9 mouse cellular contexts compared by ENCODE assay signal in the genomic region with DNA sequence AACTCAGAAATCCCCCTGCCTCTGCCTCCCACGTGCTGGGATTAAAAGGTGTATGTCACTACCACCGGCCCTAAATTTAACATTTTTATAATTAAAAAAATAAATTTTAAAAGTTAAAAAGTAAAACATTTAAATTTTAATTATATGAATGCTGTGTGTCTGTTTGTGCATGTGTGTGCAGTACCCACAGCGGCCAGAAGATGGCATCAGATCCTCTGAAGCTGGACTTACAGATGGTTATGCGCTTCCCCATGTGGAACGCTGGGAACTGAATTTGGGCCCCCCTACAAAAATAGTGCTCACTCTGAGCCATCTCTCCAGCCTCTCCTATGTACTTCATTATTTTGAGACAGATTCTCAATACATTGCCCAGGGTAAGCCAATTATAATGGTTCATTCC. TPM values are rescaled to one million over a fixed set of nuclear protein-coding genes. Genes with fewer than 3 reads are reported as not detected.
DNase-seq lines count a peak whose midpoint lies in the region; ATAC-seq and TF ChIP-seq lines count a peak whose summit lies in the region.
"Had no signal": no experiment of that assay in that cellular context is flagged by ENCODE, and none has a peak within 500 bp of the region (broad histone marks: within the 10 kb centered on the region; RNA-seq: fewer than 3 reads in every experiment).

No protein-coding gene starts in this region.

- no peak for DNase-seq in heart, postnatal 0 days (ENCODE audit: low spot score)
- no peak for DNase-seq in heart, adult 11 months
- DNase-seq in spleen, adult 18-20 months: peak; percentile 6 to 12
- DNase-seq in spleen, adult 12 weeks (ENCODE audit: low spot score): no peak
- DNase-seq in lung, postnatal 0 days (ENCODE audit: low spot score): no peak
- no peak for DNase-seq in midbrain, embryonic 11.5 days (ENCODE audit: low spot score, missing footprints)
- DNase-seq in heart, adult 9 months (ENCODE audit: low spot score in 2 of 2): no peak

- H3K9ac ChIP-seq in heart, postnatal 0 days (replicated peaks; ENCODE audit: low read depth, low read length): no peak overlapping the region
- no peak overlapping the region for H3K9ac ChIP-seq in lung, postnatal 0 days (replicated peaks; ENCODE audit: low read depth)
- H3K9ac ChIP-seq in midbrain, embryonic 11.5 days (ENCODE audit: low read length): no peak overlapping the region
- H3K9ac ChIP-seq: heart, embryonic 12.5 days had no signal

- H3K27me3 ChIP-seq in heart, postnatal 0 days (ENCODE audit: control insufficient read depth, insufficient read depth, low read length): no peaks in the 10 kb centered on the region
- H3K27me3 ChIP-seq in lung, postnatal 0 days (replicated peaks; ENCODE audit: insufficient read depth, low read length): no peaks in the 10 kb centered on the region
- H3K27me3 ChIP-seq in midbrain, embryonic 11.5 days (ENCODE audit: control insufficient read depth, insufficient read depth, low read length): no peaks in the 10 kb centered on the region
- H3K27me3 ChIP-seq: heart, embryonic 12.5 days had no signal

- peak; percentile 27 for TF ChIP-seq CTCF in heart, postnatal 0 days (IDR thresholded peaks at IDR 0.05; ENCODE audit: low read depth)
- TF ChIP-seq CTCF in lung, postnatal 0 days (IDR thresholded peaks at IDR 0.05): peak; percentile 52

- peaks cover 9% of the 10 kb centered on the region for H3K9me3 ChIP-seq in heart, postnatal 0 days (replicated peaks; ENCODE audit: control insufficient read depth, low read length)
- H3K9me3 ChIP-seq in lung, postnatal 0 days (ENCODE audit: low read length): 0 out of 2 replicates have a peak, but pooled peaks cover 4% of the 10 kb centered on the region
- peaks cover 4% of the 10 kb centered on the region for H3K9me3 ChIP-seq in midbrain, embryonic 11.5 days (ENCODE audit: control insufficient read depth, low read length)

- no peaks in the 10 kb centered on the region for H3K4me1 ChIP-seq in heart, postnatal 0 days (ENCODE audit: control insufficient read depth, insufficient read depth)
- H3K4me1 ChIP-seq in lung, postnatal 0 days (ENCODE audit: insufficient read depth, low read depth, low read length): no peaks in the 10 kb centered on the region
- no peaks in the 10 kb centered on the region for H3K4me1 ChIP-seq in midbrain, embryonic 11.5 days (ENCODE audit: control insufficient read depth, insufficient read depth, low read length)
- H3K4me1 ChIP-seq: heart, embryonic 12.5 days had no signal

- H3K27ac ChIP-seq in heart, postnatal 0 days (ENCODE audit: low read depth): no peak overlapping the region
- H3K27ac ChIP-seq in lung, postnatal 0 days (ENCODE audit: low read length): no peak overlapping the region
- H3K27ac ChIP-seq in midbrain, embryonic 11.5 days (ENCODE audit: low read depth, low read length): no peak overlapping the region

- no peaks in the 10 kb centered on the region for H3K36me3 ChIP-seq in heart, postnatal 0 days (replicated peaks; ENCODE audit: control insufficient read depth, insufficient read depth, low read length)
- no peaks in the 10 kb centered on the region for H3K36me3 ChIP-seq in lung, postnatal 0 days (ENCODE audit: insufficient read depth, low read length)
- no peaks in the 10 kb centered on the region for H3K36me3 ChIP-seq in midbrain, embryonic 11.5 days (ENCODE audit: control insufficient read depth, insufficient read depth, low read length)
- H3K36me3 ChIP-seq: heart, embryonic 12.5 days had no signal

- 59% methylated on average over 5 of the region's 5 CpGs for WGBS in heart, postnatal 0 days
- WGBS in lung, postnatal 0 days: 55% methylated on average over 5 of the region's 5 CpGs
- WGBS in midbrain, embryonic 11.5 days: 58% methylated on average over 5 of the region's 5 CpGs

- no peak overlapping the region for H3K4me3 ChIP-seq in heart, postnatal 0 days (ENCODE audit: low read depth, low read length)
- no peak overlapping the region for H3K4me3 ChIP-seq in lung, postnatal 0 days (ENCODE audit: low read depth, low read length)
- no peak overlapping the region for H3K4me3 ChIP-seq in midbrain, embryonic 11.5 days (ENCODE audit: low read depth, low read length)
- H3K4me3 ChIP-seq: heart, embryonic 12.5 days had no signal

- no peak for TF ChIP-seq EP300 in heart, postnatal 0 days (IDR thresholded peaks at IDR 0.05; ENCODE audit: low read depth)
- TF ChIP-seq EP300 in lung, postnatal 0 days (IDR thresholded peaks at IDR 0.05): no peak

- ATAC-seq in heart, postnatal 0 days (ENCODE audit: insufficient read depth, low read depth): no peak
- ATAC-seq in lung, postnatal 0 days: no peak
- ATAC-seq in erythroid progenitor cell, adult 5-6 weeks (replicated peaks; ENCODE audit: low FRiP score, poor library complexity, severe bottlenecking): no peak
- no peak for ATAC-seq in midbrain, embryonic 11.5 days (ENCODE audit: low FRiP score)

- H3K4me2 ChIP-seq in heart, postnatal 0 days (ENCODE audit: low read depth, low read length): no peak overlapping the region
- no peak overlapping the region for H3K4me2 ChIP-seq in lung, postnatal 0 days (replicated peaks; ENCODE audit: low read depth, low read length)
- H3K4me2 ChIP-seq in midbrain, embryonic 11.5 days: no peak overlapping the region
- H3K4me2 ChIP-seq: heart, embryonic 12.5 days had no signal

RNA-seq across cellular contexts. Expression of gene Kif9, which starts 14.2 kb away (rescaled TPM):
- 0.70 TPM in 1 of 2 replicates, not detected in the other for total RNA-seq in heart, postnatal 0 days (2014; rRNA removed; ENCODE audit: low replicate concordance)
- 0.29 and 0.37 TPM in 2 replicates for polyA plus RNA-seq in heart, postnatal 0 days (2015; fragmentation: Nextera tagmentation; extraction: Ambion mirVana)
- polyA plus RNA-seq in lung, postnatal 0 days (2015; fragmentation: Nextera tagmentation; extraction: Ambion mirVana): 3.4 TPM in 2 replicates
- total RNA-seq in erythroid progenitor cell, adult 5-6 weeks (2015; ENCODE audit: low replicate concordance): 0.72 TPM in 1 of 2 replicates, not detected in the other
- total RNA-seq in erythroid progenitor cell, adult 5-6 weeks (2017; ENCODE audit: low replicate concordance): not detected in 2 replicates
- polyA plus RNA-seq in midbrain, embryonic 11.5 days (2014; fragmentation: Nextera tagmentation; extraction: Ambion mirVana): 0.54 and 1.3 TPM in 2 replicates

RNA-seq across cellular contexts. Expression of gene Klhl18, which starts 14.4 kb away (rescaled TPM):
- 4.9 and 6.6 TPM in 2 replicates for total RNA-seq in heart, postnatal 0 days (2014; rRNA removed; ENCODE audit: low replicate concordance)
- 4.2 and 4.3 TPM in 2 replicates for polyA plus RNA-seq in heart, postnatal 0 days (2015; fragmentation: Nextera tagmentation; extraction: Ambion mirVana)
- polyA plus RNA-seq in lung, postnatal 0 days (2015; fragmentation: Nextera tagmentation; extraction: Ambion mirVana): 4.1 and 4.5 TPM in 2 replicates
- 2.5 and 5.9 TPM in 2 replicates for total RNA-seq in erythroid progenitor cell, adult 5-6 weeks (2015; ENCODE audit: low replicate concordance)
- 0.68 and 2.6 TPM in 2 replicates for total RNA-seq in erythroid progenitor cell, adult 5-6 weeks (2017; ENCODE audit: low replicate concordance)
- polyA plus RNA-seq in midbrain, embryonic 11.5 days (2014; fragmentation: Nextera tagmentation; extraction: Ambion mirVana): 8.5 and 8.6 TPM in 2 replicates

RNA-seq across cellular contexts. Expression of gene Setd2, which starts 41.5 kb away (rescaled TPM):
- total RNA-seq in heart, postnatal 0 days (2014; rRNA removed; ENCODE audit: low replicate concordance): 27.5 and 33.2 TPM in 2 replicates
- polyA plus RNA-seq in heart, postnatal 0 days (2015; fragmentation: Nextera tagmentation; extraction: Ambion mirVana): 12.7 and 13.0 TPM in 2 replicates
- polyA plus RNA-seq in lung, postnatal 0 days (2015; fragmentation: Nextera tagmentation; extraction: Ambion mirVana): 22.0 and 24.0 TPM in 2 replicates
- total RNA-seq in erythroid progenitor cell, adult 5-6 weeks (2015; ENCODE audit: low replicate concordance): 157 and 174 TPM in 2 replicates
- total RNA-seq in erythroid progenitor cell, adult 5-6 weeks (2017; ENCODE audit: low replicate concordance): 279 and 283 TPM in 2 replicates
- 49.1 and 54.5 TPM in 2 replicates for polyA plus RNA-seq in midbrain, embryonic 11.5 days (2014; fragmentation: Nextera tagmentation; extraction: Ambion mirVana)

Comparison
In these comparisons a context has a peak if more than half of its experiments do, and no peak if none do; other contexts are left out.
1. DNase-seq: peak in spleen, adult 18-20 months (2 of 2); none in heart, postnatal 0 days (single experiment), heart, adult 11 months (single experiment), spleen, adult 12 weeks (single experiment), lung, postnatal 0 days (single experiment), midbrain, embryonic 11.5 days (single experiment) and heart, adult 9 months (0 of 2).